Mouse (Mus musculus): ENCODE measurements around the gene Cxcl12.

Gene Cxcl12

DNA sequence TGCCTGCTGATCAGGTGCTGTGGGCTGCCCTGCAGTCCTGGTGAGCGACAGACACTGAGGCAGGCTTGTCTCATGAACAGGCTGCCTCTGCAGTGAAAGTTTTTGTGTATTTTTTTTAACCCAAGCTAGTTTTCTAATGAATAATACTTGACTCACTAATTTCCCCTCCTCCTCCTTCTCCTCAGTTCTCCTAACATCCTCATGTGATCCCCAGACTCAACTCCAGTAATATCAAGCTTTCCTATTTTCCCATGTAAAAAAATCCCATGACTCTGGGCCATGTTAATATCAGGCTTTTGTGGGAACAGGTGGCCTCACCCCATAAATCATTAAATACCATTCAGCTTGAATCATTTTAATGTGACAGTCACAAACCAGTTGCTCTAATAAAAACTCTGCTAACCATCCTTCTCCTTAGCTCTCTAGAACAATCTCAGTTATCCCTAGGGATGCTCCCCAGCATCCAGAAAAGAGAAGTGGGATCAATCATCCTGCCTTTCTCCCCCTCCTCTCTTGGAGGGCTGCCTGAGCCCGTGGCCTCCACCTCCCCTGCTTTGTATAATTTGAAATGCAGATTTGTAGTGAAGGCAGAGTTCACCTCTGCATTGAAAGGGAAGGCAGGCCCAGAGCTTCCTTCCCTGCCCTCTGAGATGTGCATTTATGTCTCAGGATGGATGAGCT, 6.9 kb downstream of the Cxcl12 start:
- DNase-seq = no peak

DNA sequence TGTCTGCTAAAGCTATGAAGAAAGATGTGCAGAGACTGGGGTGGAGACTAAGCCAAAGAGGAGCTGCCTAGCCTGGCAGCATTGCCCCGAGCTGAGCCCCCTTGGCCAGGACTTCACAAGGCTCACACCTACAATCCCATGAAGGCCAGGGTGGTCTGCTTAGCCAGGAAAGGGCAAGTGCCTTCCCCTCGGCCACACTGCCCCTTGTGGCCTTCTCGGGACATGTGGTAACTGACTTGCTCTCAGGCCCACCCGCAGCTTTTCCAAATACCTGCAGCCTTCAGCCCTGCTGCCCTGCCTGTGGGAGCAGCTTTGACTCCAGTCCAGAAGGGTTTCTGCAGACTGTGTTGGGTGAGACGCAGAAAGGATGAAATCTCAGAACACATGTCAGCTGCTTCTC, 8.1 kb downstream of the Cxcl12 start:
- DNase-seq = no peak

DNA sequence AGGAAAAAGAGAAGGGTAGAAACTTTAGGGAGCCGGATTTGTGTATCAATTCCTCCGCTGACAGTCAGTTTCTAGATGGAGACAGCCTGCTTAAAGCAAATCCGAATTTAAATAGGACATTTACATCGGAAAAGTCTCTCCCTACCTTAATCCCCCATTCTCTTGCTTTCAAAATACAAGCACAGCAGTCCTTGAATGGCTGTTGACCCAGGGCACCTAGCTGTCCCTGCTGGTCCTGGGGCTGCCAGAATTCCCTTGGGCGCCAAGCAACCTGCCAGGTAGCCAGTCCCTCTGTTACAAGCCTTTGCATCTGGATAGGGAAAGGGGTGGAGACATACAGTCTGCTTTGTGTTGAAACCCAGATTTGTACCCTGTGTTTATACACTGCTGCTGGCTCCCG, 12.0 kb downstream of the Cxcl12 start:
- no peak for DNase-seq

DNA sequence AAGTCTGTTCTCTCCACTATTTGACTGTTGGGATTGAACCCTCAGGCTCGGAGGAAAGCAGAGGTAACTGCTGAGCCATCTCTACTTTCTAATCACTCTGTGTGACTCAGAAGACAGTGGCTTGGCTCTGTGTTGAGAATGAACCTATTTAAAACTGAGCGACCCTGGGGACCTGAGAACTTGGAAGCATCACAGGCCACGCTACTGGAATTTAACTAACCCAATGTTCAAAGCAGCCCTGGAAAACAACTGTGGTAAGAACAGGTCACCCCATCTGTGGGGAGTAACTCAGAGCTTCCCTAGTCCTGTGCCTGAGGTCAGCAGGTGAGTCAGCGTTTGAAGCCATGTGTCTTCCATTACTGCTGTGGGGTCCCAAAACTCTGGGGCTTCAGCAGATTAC, 17.0 kb downstream of the Cxcl12 start:
- DNase-seq = no peak

DNA sequence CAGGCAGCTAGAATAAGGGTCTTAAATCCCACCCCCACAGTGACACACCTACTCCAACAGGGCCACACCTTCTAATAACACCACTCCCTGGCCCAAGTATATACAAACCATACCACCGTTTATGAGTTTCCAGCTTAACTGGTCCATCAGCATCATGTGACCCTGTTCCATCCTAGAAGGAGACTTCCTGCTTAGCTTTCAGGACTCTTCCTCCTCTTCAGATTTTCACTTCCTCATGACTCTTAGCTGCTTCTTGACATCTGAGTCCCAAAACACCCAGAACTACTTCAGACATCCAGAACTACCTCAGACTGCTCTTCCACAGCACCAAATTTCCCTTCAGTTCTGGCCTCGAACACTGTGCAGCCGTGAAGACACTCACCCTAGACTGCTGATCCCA, 22.1 kb downstream of the Cxcl12 start:
- no peak for DNase-seq

DNA sequence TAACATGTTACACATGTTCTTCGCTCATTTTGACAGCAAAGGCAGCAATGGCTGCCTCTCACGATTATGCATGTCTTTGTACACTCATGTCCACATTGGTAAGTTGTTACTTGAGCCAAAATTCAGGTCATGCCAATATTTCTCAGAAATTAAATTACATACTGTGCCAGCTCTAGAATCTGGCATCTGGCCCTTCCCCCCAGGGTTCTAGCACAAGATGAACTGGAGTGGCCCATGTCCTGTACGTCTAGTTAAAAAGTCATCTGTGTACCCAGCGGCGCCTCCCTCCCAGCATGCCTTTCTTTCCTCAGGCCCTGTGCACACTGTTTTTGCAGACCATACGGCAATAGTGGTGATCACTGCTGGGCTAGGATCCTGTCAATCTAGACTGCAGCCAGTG, 23.4 kb downstream of the Cxcl12 start:
- no peak for DNase-seq

GRCm38 (mm10) chr6:117192678-117193077, 24.3 kb downstream of the Cxcl12 start:
- DNase-seq = no peak

DNA sequence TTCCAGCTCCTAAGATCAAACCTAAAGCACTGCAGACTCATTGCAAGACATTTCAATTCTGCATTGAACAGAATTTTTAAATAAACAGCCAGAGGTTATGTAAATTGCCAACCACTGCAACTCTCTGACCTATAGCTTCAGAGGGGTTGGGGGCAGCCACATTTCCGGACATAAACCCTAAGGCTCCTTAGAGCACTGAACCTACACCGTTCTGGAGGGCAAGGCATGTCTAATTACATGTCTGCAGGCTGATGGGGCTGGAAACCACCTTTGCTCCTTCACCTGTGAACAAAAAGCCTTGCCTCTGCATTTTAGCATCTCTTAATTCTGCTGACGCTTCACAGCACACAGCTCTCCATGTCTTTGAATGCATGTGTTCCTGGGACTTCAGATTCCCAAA, 26.9 kb downstream of the Cxcl12 start:
- DNase-seq = no peak

GRCm38 (mm10) chr6:117198871-117199270, 30.5 kb downstream of the Cxcl12 start:
- no peak for DNase-seq

DNA sequence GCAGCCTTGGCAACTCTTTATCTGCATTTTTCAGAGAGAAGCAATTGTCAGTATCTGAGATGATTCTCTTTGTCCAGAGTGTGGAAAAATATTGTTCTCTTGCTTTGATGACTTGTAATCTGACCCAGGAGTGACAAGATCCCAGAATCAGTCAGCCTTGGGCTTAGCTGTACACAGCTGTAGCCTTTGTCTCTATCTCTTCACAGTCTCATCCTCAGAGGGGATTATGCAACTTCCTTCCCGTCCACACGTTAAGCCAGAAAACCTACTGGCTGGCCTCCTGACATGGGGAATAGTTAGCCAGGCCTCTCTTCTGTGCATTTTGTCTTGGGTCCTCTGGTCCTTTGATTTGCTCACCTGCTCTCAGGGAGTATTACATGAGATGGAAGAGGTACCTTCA, 31.4 kb downstream of the Cxcl12 start:
- DNase-seq = no peak

- no peak for DNase-seq
These were observed 32.6 kb downstream of the Cxcl12 start for GRCm38 (mm10) chr6:117200916-117201315.

- no peak for DNase-seq
These were observed 33.1 kb downstream of the Cxcl12 start for GRCm38 (mm10) chr6:117201396-117201795.

GRCm38 (mm10) chr6:117201859-117202258, 33.5 kb downstream of the Cxcl12 start:
- no peak for DNase-seq

GRCm38 (mm10) chr6:117202856-117203400, 34.6 kb downstream of the Cxcl12 start:
- no peak for DNase-seq

DNA sequence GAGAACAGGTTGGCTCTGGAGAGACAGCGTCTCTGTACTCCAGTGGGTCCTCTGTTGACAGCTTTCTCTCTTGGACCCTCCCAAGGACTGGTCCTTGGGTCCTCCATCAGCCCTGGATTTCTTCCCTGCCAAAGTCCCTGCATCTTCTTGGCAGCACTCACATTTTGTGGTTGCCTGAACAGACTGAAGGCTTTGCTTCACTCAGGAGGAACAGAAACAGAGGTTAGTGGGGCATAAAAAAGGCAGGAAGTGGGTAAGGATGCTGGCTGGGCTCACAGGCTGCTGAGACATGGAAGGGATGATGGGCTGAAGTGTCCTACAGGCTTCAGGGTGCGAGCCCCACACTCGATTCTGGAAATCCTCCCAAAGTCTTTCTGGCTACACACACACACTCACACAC, 35.8 kb downstream of the Cxcl12 start:
- DNase-seq = no peak

- no peak for DNase-seq
These were observed 38.5 kb downstream of the Cxcl12 start for GRCm38 (mm10) chr6:117206834-117207233.

GRCm38 (mm10) chr6:117207289-117207688, 39.0 kb downstream of the Cxcl12 start:
- no peak for DNase-seq

DNA sequence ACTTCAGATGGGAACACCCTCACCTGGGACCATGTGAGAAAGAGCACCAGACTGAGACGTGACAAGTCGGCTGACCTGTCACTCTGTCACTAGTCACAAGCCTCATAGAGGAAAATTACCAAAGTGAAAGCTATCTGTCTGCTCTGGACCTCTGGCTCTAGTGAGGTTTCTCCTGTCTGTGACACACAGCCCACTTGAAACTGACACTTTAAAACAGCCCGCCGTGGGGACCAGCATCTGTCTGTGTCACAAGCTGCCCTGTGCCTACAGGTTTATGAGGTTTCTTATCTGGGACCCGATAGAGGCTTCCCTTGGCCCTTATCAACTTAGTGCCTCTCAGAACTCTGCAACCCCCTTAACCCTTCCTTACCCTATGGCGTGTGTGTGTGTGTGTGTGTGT, 41.8 kb downstream of the Cxcl12 start:
- DNase-seq = no peak

GRCm38 (mm10) chr6:117210536-117210935, 42.2 kb downstream of the Cxcl12 start:
- no peak for DNase-seq

DNA sequence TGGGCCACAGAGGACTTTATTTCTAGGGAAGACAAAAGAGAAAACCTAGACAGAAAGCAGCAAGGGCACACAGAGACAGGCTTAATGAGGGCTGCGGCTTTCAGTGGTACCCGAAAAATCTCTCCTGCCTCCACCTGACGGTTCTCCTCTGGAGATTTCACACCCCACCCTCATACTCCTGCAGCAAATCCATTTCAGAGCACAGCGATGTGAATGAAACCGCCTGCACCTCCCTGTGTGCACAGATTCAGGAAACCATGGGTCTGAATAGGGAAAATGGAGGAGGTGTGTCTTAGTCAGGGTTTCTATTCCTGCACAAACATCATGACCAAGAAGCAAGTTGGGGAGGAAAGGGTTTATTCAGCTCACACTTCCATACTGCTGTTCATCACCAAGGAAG, 46.2 kb downstream of the Cxcl12 start:
- no peak for DNase-seq

GRCm38 (mm10) chr6:117218442-117219299, 50.3 kb downstream of the Cxcl12 start:
- peak; percentile 62 for DNase-seq

DNA sequence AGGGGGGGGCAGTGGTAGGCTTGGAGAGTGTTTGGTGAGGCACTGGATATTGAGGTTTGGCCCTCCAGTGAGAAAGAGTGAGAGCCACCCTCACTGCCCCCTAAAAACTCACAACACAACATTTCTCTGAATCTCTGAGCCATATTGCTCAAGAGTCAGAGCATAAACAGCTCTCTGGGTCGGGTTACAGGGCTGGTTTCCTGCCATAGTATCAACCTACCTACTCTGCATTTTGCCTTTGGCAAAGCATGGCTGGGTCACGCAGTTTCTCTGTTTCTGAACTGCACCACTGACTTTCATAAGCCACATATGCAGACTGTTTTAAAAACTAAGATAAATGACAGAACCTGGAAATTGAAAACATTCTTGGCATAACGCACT, 51.0 kb downstream of the Cxcl12 start:
- DNase-seq = no peak

- DNase-seq = peak; percentile 15
These were observed 51.7 kb downstream of the Cxcl12 start for GRCm38 (mm10) chr6:117219911-117220481.

- DNase-seq = no peak
These were observed 52.6 kb downstream of the Cxcl12 start for GRCm38 (mm10) chr6:117220831-117221345.
